Mouse (Mus musculus): ENCODE measurements around the gene Fnip2. TPM values are rescaled to one million over a fixed set of nuclear protein-coding genes. Genes with fewer than 3 reads are reported as not detected.

The Fnip2 gene
- polyA plus RNA-seq, 1 experiment: 10.2 TPM

- H3K4me3 ChIP-seq (replicated peaks; ENCODE audit: extremely low read depth, low read depth, low read length): no peak overlapping the region
- H3K4me1 ChIP-seq (ENCODE audit: control insufficient read depth, insufficient read depth, low read length): peaks cover 12% of the 10 kb centered on the region
- DNase-seq: no peak
- TF ChIP-seq POLR2A (IDR thresholded peaks at IDR 0.05; ENCODE audit: borderline replicate concordance, extremely low read depth, low read depth, low read length) (no peak), CTCF (IDR thresholded peaks at IDR 0.05; ENCODE audit: insufficient read depth, low read length) (no peak)
- 62% methylated on average over 6 of the region's 6 CpGs for WGBS
Observed at GRCm38 (mm10) chr3:79555061-79555460, 12.5 kb downstream of the Fnip2 start.

GRCm38 (mm10) chr3:79553779-79554178 lies 13.8 kb downstream of the Fnip2 start:
- Histone ChIP-seq H3K4me1 (ENCODE audit: control insufficient read depth, insufficient read depth, low read length) (peaks cover 9% of the 10 kb centered on the region), H3K4me3 (replicated peaks; ENCODE audit: extremely low read depth, low read depth, low read length) (no peak overlapping the region)
- no peak for DNase-seq
- 80% methylated on average over 3 of the region's 3 CpGs for WGBS
- no peak for TF ChIP-seq POLR2A (IDR thresholded peaks at IDR 0.05; ENCODE audit: borderline replicate concordance, extremely low read depth, low read depth, low read length)
- TF ChIP-seq CTCF (IDR thresholded peaks at IDR 0.05; ENCODE audit: insufficient read depth, low read length): no peak

- Histone ChIP-seq H3K4me1 (ENCODE audit: control insufficient read depth, insufficient read depth, low read length) (peaks cover 9% of the 10 kb centered on the region; the same call in 1 of the 2 replicates), H3K4me3 (replicated peaks; ENCODE audit: extremely low read depth, low read depth, low read length) (no peak overlapping the region)
- TF ChIP-seq POLR2A (IDR thresholded peaks at IDR 0.05; ENCODE audit: borderline replicate concordance, extremely low read depth, low read depth, low read length): no peak
- DNase-seq: no peak
- WGBS: 67% methylated on average over 10 of the region's 10 CpGs
Observed at GRCm38 (mm10) chr3:79551826-79552552, 15.6 kb downstream of the Fnip2 start.

GRCm38 (mm10) chr3:79549751-79550393 lies 17.7 kb downstream of the Fnip2 start:
- peaks cover 9% of the 10 kb centered on the region; the same call in 1 of the 2 replicates for H3K4me1 ChIP-seq (ENCODE audit: control insufficient read depth, insufficient read depth, low read length)
- WGBS: 84% methylated on average over 8 of the region's 8 CpGs
- no peak for DNase-seq
- H3K4me3 ChIP-seq (replicated peaks; ENCODE audit: extremely low read depth, low read depth, low read length): no peak overlapping the region
- no peak for TF ChIP-seq POLR2A (IDR thresholded peaks at IDR 0.05; ENCODE audit: borderline replicate concordance, extremely low read depth, low read depth, low read length)
- no peak for TF ChIP-seq CTCF (IDR thresholded peaks at IDR 0.05; ENCODE audit: insufficient read depth, low read length)

DNA sequence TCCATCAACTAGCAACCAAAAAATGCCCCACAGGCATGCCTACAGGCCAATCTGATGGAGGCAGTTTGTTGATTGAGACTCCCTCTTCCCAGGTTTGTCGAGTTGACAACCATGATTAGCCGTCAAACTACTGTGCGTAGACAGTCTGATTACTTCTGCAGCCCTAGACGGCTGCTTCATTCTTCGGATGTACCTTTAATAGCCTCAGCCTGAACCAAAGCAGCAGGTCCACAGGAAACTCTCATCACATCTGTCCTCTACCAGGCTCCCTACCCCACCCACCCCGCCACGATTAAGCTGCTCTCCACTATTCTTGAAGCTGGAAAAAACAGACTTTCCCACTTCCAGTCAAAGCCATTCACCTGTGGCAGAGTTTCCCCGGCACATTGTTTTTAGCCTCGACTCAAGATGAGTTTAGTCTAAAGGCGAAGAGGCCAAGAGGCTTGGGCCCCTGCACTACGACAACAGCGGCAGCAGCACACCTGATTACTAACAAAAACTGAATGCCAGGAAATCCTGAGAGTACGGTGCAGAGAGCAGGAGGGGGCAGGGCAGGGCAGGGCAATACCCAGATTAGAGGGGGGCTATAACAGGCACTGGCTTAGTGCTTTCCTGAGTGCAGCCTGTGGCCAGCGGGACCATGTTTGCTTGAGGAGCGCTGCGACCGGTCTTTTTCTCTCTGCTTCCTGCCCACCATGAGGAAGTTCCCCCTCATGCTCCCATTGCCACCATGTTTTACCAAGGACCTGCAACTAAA lies 18.7 kb downstream of the Fnip2 start:
- WGBS: 48% methylated on average over 17 of the region's 17 CpGs
- DNase-seq: no peak
- Histone ChIP-seq H3K4me1 (ENCODE audit: control insufficient read depth, insufficient read depth, low read length) (peaks cover 9% of the 10 kb centered on the region; the same call in 1 of the 2 replicates), H3K4me3 (replicated peaks; ENCODE audit: extremely low read depth, low read depth, low read length) (no peak overlapping the region)
- TF ChIP-seq CTCF (IDR thresholded peaks at IDR 0.05; ENCODE audit: insufficient read depth, low read length): no peak
- no peak for TF ChIP-seq POLR2A (IDR thresholded peaks at IDR 0.05; ENCODE audit: borderline replicate concordance, extremely low read depth, low read depth, low read length)

DNA sequence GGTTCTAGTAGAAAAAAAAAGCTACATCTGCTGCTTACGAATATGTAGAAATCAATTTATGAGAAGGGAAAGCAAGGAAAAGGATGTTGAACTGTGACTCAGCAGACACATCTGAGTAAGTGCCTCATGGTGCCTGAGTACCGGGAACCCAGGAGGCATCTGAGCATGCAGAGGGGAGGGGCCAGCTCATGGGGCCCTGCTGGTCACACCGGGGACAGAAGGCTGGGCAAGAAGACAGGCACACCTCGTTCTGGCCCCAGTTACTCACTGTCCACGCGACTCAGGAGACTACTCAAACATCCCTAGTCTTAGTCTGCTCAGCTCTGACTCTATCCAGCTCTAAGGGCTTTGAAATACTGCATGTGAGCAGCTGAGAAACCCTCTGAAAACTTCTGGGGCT lies 25.0 kb downstream of the Fnip2 start:
- Histone ChIP-seq H3K4me3 (replicated peaks; ENCODE audit: extremely low read depth, low read depth, low read length) (no peak overlapping the region), H3K4me1 (ENCODE audit: control insufficient read depth, insufficient read depth, low read length) (peaks cover 3% of the 10 kb centered on the region; the same call in 1 of the 2 replicates)
- TF ChIP-seq POLR2A (IDR thresholded peaks at IDR 0.05; ENCODE audit: borderline replicate concordance, extremely low read depth, low read depth, low read length) (no peak), CTCF (IDR thresholded peaks at IDR 0.05; ENCODE audit: insufficient read depth, low read length) (no peak)
- DNase-seq: no peak
- 31% methylated on average over 6 of the region's 6 CpGs for WGBS

DNA sequence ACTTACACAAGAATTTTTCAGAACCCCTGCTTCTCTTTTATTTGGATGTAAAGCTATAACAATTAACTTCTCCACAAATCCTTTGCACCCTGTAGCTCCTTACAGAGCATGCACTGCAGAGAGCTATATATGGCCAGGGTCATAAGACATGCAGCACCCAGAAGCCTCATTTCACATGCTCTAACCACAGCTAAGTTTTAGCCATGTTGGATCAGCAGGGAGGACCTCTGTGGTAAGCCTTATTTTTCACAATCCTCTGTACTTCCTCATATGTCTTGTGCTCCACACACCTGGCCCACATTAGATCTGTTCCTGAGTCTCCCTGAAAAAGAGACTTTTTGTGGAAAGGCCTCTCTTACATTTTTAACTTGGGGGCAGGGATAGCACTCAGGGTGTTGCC lies 27.9 kb downstream of the Fnip2 start:
- Histone ChIP-seq H3K4me3 (replicated peaks; ENCODE audit: extremely low read depth, low read depth, low read length) (no peak overlapping the region), H3K4me1 (ENCODE audit: control insufficient read depth, insufficient read depth, low read length) (peaks cover 5% of the 10 kb centered on the region; the same call in 1 of the 2 replicates)
- TF ChIP-seq CTCF (IDR thresholded peaks at IDR 0.05; ENCODE audit: insufficient read depth, low read length) (no peak), POLR2A (IDR thresholded peaks at IDR 0.05; ENCODE audit: borderline replicate concordance, extremely low read depth, low read depth, low read length) (no peak)
- DNase-seq: no peak

GRCm38 (mm10) chr3:79539124-79539523 lies 28.5 kb downstream of the Fnip2 start:
- Histone ChIP-seq H3K4me3 (replicated peaks; ENCODE audit: extremely low read depth, low read depth, low read length) (no peak overlapping the region), H3K4me1 (ENCODE audit: control insufficient read depth, insufficient read depth, low read length) (peaks cover 5% of the 10 kb centered on the region; the same call in 1 of the 2 replicates)
- DNase-seq: no peak
- WGBS: 79% methylated on average over 3 of the region's 3 CpGs
- TF ChIP-seq POLR2A (IDR thresholded peaks at IDR 0.05; ENCODE audit: borderline replicate concordance, extremely low read depth, low read depth, low read length) (no peak), CTCF (IDR thresholded peaks at IDR 0.05; ENCODE audit: insufficient read depth, low read length) (no peak)

GRCm38 (mm10) chr3:79538342-79538741 lies 29.3 kb downstream of the Fnip2 start:
- Histone ChIP-seq H3K4me1 (ENCODE audit: control insufficient read depth, insufficient read depth, low read length) (peaks cover 5% of the 10 kb centered on the region; the same call in 1 of the 2 replicates), H3K4me3 (replicated peaks; ENCODE audit: extremely low read depth, low read depth, low read length) (no peak overlapping the region)
- DNase-seq: no peak
- TF ChIP-seq CTCF (IDR thresholded peaks at IDR 0.05; ENCODE audit: insufficient read depth, low read length) (no peak), POLR2A (IDR thresholded peaks at IDR 0.05; ENCODE audit: borderline replicate concordance, extremely low read depth, low read depth, low read length) (no peak)
- 72% methylated on average over 3 of the region's 3 CpGs for WGBS
